Mouse (Mus musculus) heart, postnatal 0 days (tissue): ENCODE results near the gene Hmcn1.

Experiments
- CTCF ChIP-seq: IDR thresholded peaks from 2 replicates; pipeline ENCODE4 v1.5.1; 2016; ENCODE audit warnings: antibody characterized with exemption, control low read depth, low read depth
- EP300 ChIP-seq: IDR thresholded peaks from 2 replicates; pipeline ENCODE4 v1.6.1; 2016; ENCODE audit warnings: antibody characterized with exemption, low read depth

- TF ChIP-seq CTCF (peak; percentile 23; the same call in 1 of the 2 replicates), EP300 (no peak)
Observed at GRCm38 (mm10) chr1:150632506-150632905, 360.7 kb downstream of the Hmcn1 start.
